Mouse (Mus musculus): ENCODE results near the gene 1700001C02Rik.
A peak's percentile ranks its signal among the peaks of the same experiment; 100 is the strongest.

Gene 1700001C02Rik

DNA sequence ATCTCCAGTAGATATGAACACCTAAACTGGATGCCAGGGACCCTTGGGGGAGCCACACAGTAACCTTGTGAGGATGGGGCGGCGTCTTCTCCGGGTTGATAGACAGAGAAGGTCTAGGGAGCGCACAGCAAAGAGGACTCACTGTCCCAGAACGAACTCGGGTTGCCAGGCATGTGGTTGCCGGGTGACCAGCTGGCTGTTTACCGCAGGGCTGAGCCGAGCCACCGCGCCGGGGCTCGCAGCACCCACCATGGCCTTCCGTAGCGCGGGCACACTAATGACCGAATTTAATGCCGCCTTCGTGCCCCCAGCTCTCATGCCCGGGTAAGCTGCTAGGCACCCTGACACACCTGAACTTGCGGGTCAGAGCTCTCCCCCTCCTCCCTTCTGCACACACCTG, at the start of gene 1700001C02Rik:
Gene 1700001C02Rik, plus strand, starts transcription at position 187 of the 400 bp plus-strand sequence.
- DNase-seq: no peak

DNA sequence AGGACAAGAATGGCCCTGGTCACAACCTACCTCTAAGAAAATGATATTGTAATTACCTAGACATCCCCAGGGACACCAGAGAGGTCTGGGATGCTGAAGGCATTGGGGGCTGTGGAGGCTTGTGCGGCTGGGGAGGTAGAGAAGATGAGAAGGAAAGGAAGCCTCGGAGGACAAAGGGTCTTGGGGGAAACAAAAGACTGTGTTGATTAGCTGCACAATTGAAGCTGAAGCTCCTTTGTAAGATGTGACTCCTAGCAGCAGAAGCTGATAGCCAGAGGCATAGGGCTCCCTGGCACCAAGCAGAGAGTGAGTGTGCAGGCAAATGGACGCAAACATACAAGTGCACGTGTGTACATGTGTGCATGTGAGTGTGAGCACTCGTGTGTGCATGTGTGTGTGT, 49.2 kb upstream of the 1700001C02Rik start:
- DNase-seq: no peak

DNA sequence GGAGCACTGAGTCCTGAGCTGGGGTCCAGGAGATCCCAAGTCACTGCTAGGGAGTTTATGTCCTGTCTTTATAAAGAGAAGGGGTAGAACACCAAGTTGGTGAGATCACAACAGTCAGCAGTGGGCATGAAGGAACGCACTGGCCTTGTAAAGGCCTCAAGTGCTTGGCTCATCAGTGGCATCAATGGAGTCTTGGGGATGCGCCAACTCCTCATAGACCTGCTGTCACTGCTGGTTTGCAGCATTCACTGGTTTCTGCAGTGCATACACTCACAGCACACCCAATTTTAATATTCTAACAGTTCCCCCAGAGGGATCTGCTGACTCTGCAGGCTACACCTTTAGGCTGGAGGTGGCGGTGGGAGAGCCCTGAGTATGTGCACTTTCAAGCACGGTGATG, 42.7 kb upstream of the 1700001C02Rik start:
- DNase-seq: no peak

DNA sequence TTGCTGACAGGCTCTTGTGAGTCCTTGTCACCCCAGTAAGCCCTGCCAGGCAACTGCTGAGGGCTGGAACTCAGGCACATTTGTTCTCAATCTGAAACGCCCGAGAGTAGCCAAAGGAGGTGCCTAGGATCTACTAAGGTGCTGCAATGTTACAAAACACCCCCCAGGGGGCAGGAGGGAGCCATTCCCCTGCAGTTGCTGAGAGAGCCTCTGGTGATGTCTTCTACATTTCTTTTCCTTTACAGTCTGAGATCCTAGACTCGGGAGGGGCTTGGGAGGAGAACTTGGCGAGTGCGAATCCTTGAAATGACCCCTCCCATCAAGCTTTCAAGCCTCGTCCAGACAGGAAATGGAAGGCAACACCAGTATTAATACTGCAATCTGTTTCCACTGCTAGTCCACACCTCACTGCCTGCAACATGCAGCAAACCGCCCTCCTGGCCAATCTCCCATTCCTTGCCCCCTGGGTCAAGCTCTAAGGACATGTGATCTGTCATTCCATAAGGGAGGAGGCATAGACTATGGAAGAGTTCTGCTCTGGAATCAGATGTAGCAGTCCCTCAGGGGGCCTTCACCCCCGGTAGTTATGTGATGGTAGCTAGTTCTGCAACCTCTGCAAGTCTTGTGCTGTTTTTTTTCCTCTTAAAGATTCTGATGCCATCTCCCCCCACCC, 42.1 kb upstream of the 1700001C02Rik start:
- peak; percentile 35 for DNase-seq

DNA sequence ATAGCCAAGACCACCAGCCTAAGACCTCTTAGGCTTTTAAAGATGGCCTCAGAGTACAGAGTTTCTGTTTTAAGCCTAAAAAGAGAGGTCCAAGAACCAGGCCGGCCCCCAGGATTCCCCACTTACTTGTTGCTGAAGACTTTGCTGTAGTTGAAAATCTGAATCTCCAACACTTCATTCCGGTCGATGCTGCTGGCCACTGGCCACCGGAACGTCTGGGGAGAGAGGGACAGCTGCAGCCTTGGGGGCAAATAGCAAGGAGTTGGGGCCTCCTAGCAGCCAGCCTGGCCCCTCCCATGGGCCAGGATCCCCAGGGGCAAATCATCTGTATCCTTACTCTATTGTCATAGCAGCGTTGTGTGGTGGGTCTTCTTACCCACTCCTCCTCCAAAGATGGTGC, 38.4 kb upstream of the 1700001C02Rik start:
- no peak for DNase-seq

DNA sequence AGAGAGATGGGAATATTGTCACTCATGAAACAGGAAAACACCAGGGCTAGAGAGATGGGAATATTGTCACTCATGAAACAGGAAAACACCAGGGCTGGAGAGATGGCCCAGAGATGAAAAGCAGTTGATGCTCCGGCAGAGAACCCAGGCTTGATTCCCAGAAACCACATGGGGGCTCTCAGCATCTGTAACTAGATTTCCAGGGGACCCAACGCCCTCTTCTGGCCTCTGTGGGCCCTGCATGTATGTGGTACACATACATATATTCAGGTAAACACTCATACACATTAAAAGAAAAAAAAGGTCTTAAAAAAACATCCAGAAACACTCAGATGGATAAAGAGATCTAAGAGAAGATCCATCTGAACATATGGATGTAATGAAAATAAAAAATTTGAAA, 26.9 kb upstream of the 1700001C02Rik start:
- DNase-seq: no peak

DNA sequence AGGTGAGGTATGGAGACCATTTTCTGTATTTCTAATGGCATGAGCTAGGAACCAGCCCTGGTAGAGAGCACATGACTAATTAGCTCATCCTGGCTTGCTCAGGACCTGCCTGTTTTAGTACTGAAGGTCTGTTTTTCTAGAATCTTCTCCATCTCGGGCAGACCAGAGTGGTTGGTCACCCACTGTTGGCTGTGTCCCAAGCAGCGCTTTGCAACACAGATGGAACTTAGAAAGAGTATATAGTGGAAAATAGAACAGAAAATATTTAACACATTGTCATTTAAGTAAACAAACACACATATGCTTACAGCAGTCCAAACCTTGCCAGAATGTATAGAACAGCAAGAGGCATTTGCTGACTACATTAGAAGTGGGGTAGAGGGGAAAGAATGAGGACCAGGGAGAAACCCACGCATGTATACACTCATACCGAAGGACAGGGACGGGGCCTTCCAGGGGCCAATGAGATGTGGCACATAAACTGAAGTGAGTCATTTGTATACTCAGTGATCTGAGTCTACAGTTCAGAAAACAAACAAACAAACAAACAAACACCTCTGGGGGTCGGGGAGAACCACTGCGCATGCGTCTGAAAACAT, 25.4 kb upstream of the 1700001C02Rik start:
- no peak for DNase-seq

DNA sequence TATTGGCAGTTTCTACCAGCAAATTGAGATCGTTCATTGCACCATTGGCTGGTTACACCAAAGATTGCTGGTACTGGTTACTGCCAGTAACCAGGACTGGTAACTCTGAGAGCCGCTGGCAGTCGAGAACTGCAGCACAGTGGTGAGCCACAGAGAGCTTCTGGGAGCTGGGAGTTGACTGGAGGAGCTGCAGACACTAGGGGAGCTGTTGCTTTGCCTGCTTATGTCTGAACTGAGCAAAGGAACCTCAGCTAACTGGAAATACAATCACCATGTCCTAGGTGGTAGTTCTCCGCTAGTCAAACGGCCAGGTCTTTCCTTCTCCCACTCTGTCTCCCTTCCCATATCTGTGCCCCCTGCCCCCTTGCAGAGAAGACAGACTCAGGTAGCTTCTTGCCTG, 23.7 kb upstream of the 1700001C02Rik start:
- DNase-seq: no peak

DNA sequence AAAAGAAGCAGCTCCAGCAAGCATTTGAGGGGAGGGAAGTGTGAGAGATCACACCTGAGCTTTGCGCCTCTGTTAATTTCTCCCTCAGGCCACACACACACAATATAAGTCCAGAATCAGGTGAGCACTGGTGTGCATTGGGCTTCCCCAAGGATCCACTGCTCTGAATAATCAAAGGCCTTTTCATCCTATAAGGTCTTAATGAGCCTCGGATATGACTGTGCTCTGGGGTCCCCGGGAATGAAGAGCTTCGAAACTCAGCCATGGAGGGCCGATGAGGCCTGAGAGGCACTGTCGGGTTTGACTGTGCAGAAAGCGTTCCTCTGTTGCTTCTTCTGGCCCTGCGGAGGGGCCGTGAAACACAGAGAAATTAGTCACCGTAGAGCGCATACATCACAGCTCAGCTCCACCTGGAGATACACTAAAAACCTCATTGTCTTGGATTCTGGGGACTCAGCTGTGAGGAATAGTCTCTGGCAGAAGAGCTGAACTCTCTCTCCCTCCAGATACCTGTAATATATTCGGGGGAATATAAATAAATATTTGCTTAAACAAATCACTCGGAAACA, 21.4 kb upstream of the 1700001C02Rik start:
- DNase-seq: no peak

DNA sequence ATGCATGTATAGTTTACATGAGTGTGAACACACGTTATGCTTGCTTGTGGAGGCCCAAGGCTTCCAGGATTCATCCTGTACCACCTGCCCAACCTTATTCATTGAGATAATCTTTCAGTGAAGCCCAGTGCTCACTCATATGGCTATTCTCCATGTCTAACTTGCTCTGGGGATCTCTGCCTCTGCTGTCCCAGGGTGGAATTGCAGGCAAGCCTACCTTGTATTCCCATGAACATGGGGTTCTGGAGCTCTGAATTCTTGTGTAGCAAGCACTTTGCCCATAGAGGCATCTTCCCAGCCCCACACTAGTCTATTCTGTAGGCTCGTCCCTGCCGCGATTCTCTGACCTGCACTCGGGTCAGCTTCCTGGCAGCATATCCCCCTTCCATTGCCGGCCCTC, 9.8 kb upstream of the 1700001C02Rik start:
- DNase-seq: no peak

DNA sequence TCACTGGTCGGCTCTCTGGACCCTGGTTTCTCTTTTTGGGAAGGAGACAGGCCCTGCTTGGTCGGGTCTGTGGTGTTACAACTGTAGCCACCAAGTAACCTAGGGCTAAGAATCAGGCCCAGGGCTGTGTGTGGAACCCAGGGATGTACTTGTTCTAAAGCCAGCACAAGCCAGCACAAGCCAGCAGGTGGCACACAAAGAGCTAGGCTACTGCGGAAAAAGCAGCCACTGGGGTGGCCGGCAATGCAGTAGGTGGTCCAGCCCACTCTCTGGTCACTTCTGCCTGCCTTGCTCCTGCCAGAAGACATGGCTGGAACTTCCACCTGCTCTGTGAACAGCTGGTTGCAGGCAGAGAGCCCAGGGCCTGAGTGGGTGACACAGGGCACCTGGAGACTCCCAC, 5.7 kb upstream of the 1700001C02Rik start:
- no peak for DNase-seq

DNA sequence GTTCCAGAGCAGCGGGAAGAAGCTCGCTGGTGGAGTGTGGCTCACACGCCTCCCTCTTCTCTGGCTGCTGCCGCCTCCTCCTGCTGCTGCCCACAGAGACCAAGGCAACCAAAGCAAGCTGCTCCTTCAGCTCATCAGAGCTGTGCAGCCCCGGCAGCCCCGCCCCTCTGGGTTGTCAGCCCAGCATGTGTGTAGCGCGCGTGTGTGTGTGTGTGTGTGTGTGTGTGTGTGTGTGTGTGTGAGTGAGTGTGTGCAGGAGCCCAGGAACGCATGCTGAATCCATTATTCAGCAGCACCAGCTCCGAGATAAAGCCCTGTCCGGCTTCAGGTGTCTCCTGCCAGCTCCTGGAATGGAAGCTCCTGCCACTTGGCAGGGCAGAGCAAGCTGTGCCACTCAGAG, 4.0 kb upstream of the 1700001C02Rik start, which contains the start of gene Otof:
Gene Otof, minus strand, starts transcription at position 112 of the 400 bp plus-strand sequence.
- DNase-seq: peak; percentile 23

DNA sequence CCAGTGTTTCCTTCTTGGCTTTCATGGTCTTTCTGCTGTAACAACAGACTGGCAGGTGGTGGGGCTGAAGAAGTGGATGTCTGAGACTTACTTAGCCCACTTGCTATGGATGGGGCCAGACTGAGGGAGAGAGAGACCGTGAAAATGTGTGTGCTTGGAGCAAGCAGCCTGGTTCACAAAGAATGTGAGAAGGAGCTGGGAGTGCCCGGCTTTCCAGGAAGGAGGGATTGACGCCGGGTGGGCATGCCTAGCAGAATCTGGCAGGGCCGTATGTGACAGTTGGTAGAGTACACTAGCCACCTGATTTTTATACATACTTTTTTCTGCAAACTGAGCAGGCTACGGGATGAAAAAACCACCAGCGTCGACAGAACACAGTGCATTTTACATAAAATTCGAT, 468 bp downstream of the 1700001C02Rik start:
- DNase-seq: no peak

DNA sequence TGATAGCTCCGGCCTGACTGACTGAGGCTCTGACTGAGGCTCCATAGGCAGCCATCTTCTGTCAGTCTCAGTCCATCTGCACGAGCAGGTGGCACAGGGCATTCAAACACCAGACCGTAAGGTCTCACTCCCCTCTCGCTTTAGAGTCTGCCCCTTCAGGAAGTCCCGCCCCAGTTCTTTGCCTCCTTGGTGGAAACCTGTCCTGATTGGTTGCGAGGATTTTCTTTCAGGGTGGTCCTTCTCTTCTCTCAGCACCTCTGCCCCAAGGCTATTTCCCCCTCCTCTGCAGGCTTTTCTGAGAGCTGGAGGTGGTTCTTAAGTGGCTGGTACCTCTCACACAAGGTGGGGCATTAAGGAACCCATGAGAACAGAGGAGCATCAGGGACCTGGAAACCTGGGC, 4.6 kb downstream of the 1700001C02Rik start:
- DNase-seq: no peak

DNA sequence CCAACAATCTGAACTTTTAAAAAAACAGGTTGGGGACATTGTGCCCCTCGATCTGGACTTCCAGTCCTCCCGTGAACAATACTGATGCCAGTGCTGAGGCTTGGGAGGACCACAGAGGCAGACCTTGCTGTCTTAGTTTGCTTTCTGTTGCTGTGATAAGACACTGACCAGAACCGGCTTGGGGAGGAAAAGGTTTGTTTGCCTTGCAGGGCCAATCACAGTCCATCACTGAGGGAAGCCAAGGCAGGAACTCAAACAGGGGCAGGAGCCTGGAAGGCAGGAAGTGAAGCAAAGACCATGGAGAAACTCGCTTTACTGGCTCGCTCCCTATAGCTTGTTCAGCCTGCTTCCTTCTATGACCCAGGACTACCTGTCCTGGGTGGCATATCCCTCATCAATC, 6.3 kb downstream of the 1700001C02Rik start:
- no peak for DNase-seq

DNA sequence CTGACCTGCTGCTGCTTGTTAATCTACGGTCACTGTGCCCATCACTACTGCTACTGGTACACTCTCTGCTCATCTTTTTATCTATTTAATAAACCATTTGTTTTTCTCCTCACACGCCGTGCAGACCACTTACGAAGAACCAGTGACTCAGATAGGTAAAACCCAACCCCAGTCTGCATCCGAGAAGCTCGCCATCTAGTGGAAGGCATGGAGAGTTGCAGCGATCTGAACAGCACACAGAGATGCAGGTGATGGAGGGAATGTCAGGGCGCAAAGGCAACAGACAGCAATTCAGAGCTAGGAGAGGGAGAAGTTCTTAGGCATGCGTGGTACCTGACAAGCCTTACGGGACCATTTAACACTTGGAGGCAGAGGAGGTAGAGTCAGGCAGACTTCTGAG, 10.7 kb downstream of the 1700001C02Rik start:
- DNase-seq: peak; percentile 17

DNA sequence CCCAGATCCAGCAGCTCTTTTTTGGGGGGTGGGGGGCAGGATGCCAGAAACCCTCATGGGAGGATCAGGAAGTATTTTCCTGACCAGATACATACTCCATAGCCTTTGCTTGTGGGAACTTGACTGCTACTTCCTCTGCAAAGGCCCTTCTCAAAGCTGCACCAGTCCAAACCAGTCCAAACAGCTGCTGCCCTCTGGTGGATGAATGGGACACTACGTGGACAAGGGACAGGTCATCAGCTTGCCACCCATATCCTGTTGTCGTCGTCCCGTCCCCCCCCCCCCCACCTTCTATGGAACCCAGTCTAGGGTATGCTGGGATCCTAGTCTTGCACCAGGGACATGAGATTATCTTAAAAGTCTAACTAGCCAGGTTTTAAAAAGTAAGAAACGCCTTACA, 16.5 kb downstream of the 1700001C02Rik start:
- DNase-seq: peak; percentile 49

DNA sequence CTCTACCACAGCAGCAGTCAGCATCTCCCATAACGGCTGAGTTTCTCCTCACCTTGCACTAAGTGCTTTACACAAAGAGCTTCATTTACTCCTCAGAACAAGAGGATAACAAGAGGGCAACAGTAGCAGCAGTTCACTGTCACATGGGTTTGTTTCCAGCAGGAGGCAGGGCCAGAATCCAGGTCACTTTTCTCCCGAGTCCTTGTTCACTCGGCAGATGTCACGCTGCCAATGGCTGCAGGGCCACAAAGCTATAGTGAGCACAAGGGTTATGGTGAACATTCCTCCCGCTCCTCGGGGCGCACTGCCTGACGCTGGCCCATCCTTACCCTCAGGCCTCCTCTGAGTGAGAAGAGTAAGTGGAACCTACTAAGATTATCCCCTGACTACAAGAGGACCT, 17.7 kb downstream of the 1700001C02Rik start:
- DNase-seq: peak; percentile 17

DNA sequence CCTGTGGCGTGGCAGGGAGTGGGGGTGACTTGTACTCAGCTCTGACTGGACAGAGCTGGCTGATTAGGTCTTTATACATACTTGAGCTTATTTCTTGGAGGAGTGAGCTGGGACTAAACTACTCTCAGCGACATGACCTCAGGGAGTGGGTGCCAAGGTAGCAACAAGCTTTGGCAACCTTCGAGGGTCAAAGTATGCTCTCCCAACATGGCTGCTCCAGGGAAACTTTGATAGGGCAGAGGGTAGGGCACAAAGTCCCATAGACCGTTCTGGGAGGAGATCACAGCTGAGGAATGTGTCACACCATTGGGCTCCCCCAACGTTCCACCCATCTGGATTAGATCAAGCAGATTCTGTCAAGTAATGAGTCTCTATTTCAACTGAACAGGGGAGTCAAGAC, 18.7 kb downstream of the 1700001C02Rik start:
- no peak for DNase-seq

DNA sequence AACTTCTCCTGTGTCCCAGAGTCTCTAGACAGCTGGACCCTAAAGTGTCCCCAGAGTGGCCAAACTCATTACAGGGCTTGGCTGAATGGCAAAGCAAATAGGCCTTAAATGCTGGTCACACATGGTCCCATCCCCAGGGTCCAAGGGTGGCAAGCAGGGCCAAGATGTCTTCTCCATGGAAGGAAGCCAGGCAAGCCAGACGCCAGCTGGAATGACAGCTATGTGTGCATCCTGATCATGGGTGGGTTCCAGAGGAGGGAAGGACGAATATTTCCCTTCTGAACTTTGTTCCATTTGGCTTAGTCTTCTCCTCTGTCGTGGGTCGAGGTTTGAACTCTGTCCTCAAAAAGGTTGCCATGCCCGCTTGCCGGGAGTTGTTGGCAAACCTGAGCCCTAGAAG, 19.3 kb downstream of the 1700001C02Rik start:
- no peak for DNase-seq

DNA sequence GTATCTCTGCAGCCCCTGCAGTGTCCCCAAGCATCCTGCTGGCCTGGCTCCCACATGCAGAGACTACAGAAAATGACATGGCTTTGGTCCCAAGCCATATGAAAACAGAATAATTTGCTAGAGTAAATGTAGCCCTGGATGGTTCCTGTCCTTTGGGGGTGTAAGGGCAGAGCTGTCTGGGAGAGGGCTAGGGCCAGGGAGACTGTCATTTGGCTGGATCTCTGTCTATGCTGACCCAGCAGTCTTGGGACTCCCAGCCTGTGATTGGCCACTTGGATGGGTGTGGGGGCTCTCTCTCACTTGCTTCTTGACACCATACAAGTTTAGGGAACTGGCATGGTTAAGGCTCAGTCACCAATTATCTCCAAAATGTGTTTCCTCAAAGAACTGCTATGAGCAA, 24.4 kb downstream of the 1700001C02Rik start:
- DNase-seq: no peak

DNA sequence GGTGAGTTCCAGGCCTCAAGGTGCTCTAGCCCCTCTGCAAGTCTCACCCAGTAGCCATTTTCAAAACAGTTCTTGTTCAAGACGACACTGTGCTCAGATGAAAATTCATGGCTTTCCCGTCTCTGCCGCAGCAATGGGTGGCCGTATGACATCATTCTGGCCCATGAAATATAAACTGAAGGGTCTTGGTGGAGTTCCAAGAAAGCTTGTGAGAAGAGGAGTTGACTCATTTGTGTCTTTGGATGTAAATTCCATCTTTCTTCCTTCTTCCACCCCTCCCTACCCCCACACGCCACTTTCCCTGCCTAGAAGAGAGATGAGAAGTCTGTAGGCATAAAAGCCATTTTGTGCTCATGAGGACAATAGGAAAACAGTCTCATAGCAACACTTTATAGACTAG, 25.0 kb downstream of the 1700001C02Rik start:
- DNase-seq: no peak

DNA sequence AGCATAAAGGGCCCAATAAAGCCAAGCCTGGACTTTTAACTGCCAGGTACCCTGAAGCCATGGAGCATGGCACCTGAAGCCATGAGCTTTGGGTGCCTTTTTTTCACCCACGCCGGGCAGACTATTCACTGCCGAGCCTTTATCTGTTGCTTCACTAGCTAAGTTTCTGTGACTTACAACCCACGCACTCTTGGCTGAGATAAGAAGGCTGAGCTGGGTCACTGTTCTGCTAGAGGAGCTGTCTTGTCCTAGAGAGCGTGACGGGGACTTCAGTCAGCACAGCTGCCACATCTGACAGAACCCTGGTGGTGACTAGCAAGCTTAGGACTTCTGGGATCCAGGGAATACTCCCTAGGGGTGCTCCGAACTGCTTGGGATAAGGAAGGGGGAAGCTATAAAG, 27.9 kb downstream of the 1700001C02Rik start:
- DNase-seq: no peak

DNA sequence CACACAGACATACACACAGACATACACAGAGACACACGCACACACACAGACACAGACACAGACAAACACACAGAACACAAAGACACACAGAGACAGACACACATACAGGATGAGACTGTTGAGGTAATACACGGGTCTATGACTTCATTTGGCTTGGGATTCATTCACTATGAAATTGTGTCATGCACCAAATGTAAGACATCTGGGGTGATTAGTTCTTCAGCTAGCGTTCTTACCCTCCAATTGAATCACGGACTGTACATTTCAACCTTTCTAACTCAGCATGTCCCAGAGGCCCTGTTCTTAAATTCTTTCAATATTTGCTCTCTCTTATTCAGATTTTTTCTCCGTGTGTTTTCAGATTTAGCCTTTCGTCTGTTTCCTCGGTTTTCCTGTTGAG, 28.8 kb downstream of the 1700001C02Rik start:
- DNase-seq: no peak

DNA sequence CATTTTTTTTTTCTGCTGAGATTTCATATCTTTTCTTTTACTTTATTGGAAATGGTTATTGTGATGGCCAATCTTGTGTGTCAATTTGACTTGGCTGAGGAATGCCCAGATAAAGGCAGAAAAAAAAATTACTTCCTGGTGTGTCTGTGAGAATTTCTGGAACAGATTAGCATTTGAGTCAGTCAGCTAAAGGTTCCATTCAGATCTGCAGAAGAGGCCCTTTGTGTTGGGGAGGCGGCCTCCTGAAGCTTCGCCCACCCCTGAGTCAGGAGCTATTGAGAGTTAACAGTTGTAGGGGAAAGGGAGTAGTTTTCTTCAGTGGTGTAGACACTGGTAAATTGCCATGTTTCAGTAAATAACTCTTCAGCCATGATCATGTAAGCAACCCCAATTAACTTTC, 29.4 kb downstream of the 1700001C02Rik start:
- DNase-seq: no peak
